Mouse (Mus musculus): ENCODE data around the gene Calhm5.

Gene Calhm5

GRCm38 (mm10) chr10:34070999-34071492 is 25.3 kb downstream of the Calhm5 start:
- no peak for DNase-seq

- no peak for DNase-seq
Measured at GRCm38 (mm10) chr10:34069606-34070005, 26.7 kb downstream of the Calhm5 start.

- DNase-seq: no peak
Measured at GRCm38 (mm10) chr10:34066591-34066990, 29.7 kb downstream of the Calhm5 start.

- no peak for DNase-seq
Measured at GRCm38 (mm10) chr10:34053987-34054386, 42.3 kb downstream of the Calhm5 start.

GRCm38 (mm10) chr10:34044210-34044609 is 52.1 kb downstream of the Calhm5 start, which contains the start of gene Calhm4:
Calhm4 (minus strand) TSS chr10:34044310.
- no peak for DNase-seq

Data from right cerebral cortex, postnatal 14 days (tissue).